Mouse (Mus musculus): ENCODE data around the gene Lypd6. TPM values are rescaled to one million over a fixed set of nuclear protein-coding genes. Genes with fewer than 3 reads are reported as not detected.

Gene Lypd6
- polyA plus RNA-seq, 1 experiment from 2014 or later: 10.3 TPM

- H3K4me2 ChIP-seq (ENCODE audit: low read depth, low read length, severe bottlenecking): no peak overlapping the region
- no peak for ATAC-seq (replicated peaks; ENCODE audit: low FRiP score)
- H3K27ac ChIP-seq (ENCODE audit: low read depth, low read length): no peak overlapping the region
- H3K27me3 ChIP-seq (ENCODE audit: control insufficient read depth, insufficient read depth, low read length): no peaks in the 10 kb centered on the region
- no peaks in the 10 kb centered on the region for H3K4me1 ChIP-seq (replicated peaks; ENCODE audit: control insufficient read depth, insufficient read depth, low read length)
- H3K9ac ChIP-seq (ENCODE audit: low read length): no peak overlapping the region
- H3K4me3 ChIP-seq (ENCODE audit: low read depth, low read length): no peak overlapping the region
- 92% methylated on average over 5 of the region's 5 CpGs for WGBS
- H3K9me3 ChIP-seq (ENCODE audit: control insufficient read depth, low read length): no peaks in the 10 kb centered on the region
- no peaks in the 10 kb centered on the region for H3K36me3 ChIP-seq (ENCODE audit: control insufficient read depth, insufficient read depth, low read length)
- DNase-seq (ENCODE audit: low spot score): no peak
These were observed 46.2 kb downstream of the Lypd6 start for GRCm38 (mm10) chr2:50112427-50112826.

- Histone ChIP-seq H3K4me2 (ENCODE audit: low read depth, low read length, severe bottlenecking) (no peak overlapping the region), H3K27me3 (ENCODE audit: control insufficient read depth, insufficient read depth, low read length) (no peaks in the 10 kb centered on the region), H3K9ac (ENCODE audit: low read length) (no peak overlapping the region), H3K27ac (ENCODE audit: low read depth, low read length) (no peak overlapping the region), H3K4me3 (ENCODE audit: low read depth, low read length) (no peak overlapping the region), H3K4me1 (replicated peaks; ENCODE audit: control insufficient read depth, insufficient read depth, low read length) (no peaks in the 10 kb centered on the region), H3K9me3 (ENCODE audit: control insufficient read depth, low read length) (no peaks in the 10 kb centered on the region), H3K36me3 (ENCODE audit: control insufficient read depth, insufficient read depth, low read length) (no peaks in the 10 kb centered on the region)
- ATAC-seq (replicated peaks; ENCODE audit: low FRiP score) (no peak), DNase-seq (ENCODE audit: low spot score) (no peak)
- 93% methylated on average over 7 of the region's 7 CpGs for whole genome bisulfite sequencing
These were observed 52.9 kb downstream of the Lypd6 start for GRCm38 (mm10) chr2:50119101-50119500.

DNA sequence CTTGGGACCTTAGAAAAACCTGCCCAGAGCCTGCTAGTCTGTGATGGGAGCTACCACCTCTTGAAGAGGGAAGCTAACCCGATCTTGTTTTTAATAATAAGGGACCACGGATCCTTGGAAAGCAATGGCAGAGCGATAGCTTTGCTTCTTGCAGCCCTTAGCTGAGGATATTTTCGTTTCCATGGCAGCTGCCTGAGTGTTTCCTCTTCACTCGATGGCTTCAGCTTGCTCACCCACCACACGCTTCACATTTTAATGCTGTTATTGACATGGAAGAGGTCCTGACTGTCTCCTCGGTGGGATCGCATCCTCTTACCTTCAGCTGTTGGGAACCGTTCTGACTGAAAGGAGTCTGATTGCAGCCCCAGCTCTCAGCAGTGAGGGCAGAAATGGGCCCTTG, 54.6 kb downstream of the Lypd6 start:
- Histone ChIP-seq H3K27me3 (ENCODE audit: control insufficient read depth, insufficient read depth, low read length) (no peaks in the 10 kb centered on the region), H3K27ac (ENCODE audit: low read depth, low read length) (no peak overlapping the region), H3K4me1 (replicated peaks; ENCODE audit: control insufficient read depth, insufficient read depth, low read length) (no peaks in the 10 kb centered on the region), H3K4me2 (ENCODE audit: low read depth, low read length, severe bottlenecking) (no peak overlapping the region), H3K9ac (ENCODE audit: low read length) (no peak overlapping the region), H3K36me3 (ENCODE audit: control insufficient read depth, insufficient read depth, low read length) (no peaks in the 10 kb centered on the region), H3K4me3 (ENCODE audit: low read depth, low read length) (no peak overlapping the region), H3K9me3 (ENCODE audit: control insufficient read depth, low read length) (no peaks in the 10 kb centered on the region)
- ATAC-seq (replicated peaks; ENCODE audit: low FRiP score) (no peak), DNase-seq (ENCODE audit: low spot score) (no peak)
- WGBS: 81% methylated on average over 9 of the region's 9 CpGs

DNA sequence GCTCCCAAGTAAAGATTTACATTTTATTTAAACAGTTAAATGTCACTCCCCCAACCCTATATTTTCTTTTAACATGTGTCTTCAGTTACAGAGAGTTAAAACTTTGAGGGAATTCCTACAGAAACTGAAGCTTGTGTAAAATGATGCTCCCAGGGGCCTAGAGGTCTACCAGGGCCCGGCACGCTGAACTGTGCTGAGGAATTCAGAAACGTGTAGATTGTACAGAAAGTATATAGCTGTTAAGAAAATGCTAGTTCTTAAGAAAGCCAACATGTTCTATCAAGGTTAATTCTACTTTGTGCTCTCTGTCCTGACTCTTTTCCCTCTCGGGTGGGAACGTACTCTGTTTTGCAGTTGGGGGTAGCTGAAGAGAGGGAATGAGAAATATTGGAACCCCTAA, 57.1 kb downstream of the Lypd6 start:
- 80% methylated on average over 5 of the region's 5 CpGs for WGBS
- no peak overlapping the region for H3K27ac ChIP-seq (ENCODE audit: low read depth, low read length)
- H3K4me3 ChIP-seq (ENCODE audit: low read depth, low read length): no peak overlapping the region
- no peaks in the 10 kb centered on the region for H3K36me3 ChIP-seq (ENCODE audit: control insufficient read depth, insufficient read depth, low read length)
- DNase-seq (ENCODE audit: low spot score): no peak
- no peaks in the 10 kb centered on the region for H3K27me3 ChIP-seq (ENCODE audit: control insufficient read depth, insufficient read depth, low read length)
- no peak overlapping the region for H3K9ac ChIP-seq (ENCODE audit: low read length)
- no peak overlapping the region for H3K4me2 ChIP-seq (ENCODE audit: low read depth, low read length, severe bottlenecking)
- H3K9me3 ChIP-seq (ENCODE audit: control insufficient read depth, low read length): no peaks in the 10 kb centered on the region
- no peaks in the 10 kb centered on the region for H3K4me1 ChIP-seq (replicated peaks; ENCODE audit: control insufficient read depth, insufficient read depth, low read length)
- ATAC-seq (replicated peaks; ENCODE audit: low FRiP score): no peak

- DNase-seq (ENCODE audit: low spot score) (no peak), ATAC-seq (replicated peaks; ENCODE audit: low FRiP score) (no peak)
- no peak overlapping the region for H3K4me3 ChIP-seq (ENCODE audit: low read depth, low read length)
- no peaks in the 10 kb centered on the region for H3K27me3 ChIP-seq (ENCODE audit: control insufficient read depth, insufficient read depth, low read length)
- H3K4me1 ChIP-seq (replicated peaks; ENCODE audit: control insufficient read depth, insufficient read depth, low read length): peaks cover 5% of the 10 kb centered on the region; the same call in 1 of the 2 replicates
- WGBS: 87% methylated on average over 9 of the region's 9 CpGs
- H3K36me3 ChIP-seq (ENCODE audit: control insufficient read depth, insufficient read depth, low read length): no peaks in the 10 kb centered on the region
- H3K9ac ChIP-seq (ENCODE audit: low read length): no peak overlapping the region
- H3K9me3 ChIP-seq (ENCODE audit: control insufficient read depth, low read length): no peaks in the 10 kb centered on the region
- no peak overlapping the region for H3K27ac ChIP-seq (ENCODE audit: low read depth, low read length)
- no peak overlapping the region for H3K4me2 ChIP-seq (ENCODE audit: low read depth, low read length, severe bottlenecking)
These were observed 61.4 kb downstream of the Lypd6 start for GRCm38 (mm10) chr2:50127513-50128175.

DNA sequence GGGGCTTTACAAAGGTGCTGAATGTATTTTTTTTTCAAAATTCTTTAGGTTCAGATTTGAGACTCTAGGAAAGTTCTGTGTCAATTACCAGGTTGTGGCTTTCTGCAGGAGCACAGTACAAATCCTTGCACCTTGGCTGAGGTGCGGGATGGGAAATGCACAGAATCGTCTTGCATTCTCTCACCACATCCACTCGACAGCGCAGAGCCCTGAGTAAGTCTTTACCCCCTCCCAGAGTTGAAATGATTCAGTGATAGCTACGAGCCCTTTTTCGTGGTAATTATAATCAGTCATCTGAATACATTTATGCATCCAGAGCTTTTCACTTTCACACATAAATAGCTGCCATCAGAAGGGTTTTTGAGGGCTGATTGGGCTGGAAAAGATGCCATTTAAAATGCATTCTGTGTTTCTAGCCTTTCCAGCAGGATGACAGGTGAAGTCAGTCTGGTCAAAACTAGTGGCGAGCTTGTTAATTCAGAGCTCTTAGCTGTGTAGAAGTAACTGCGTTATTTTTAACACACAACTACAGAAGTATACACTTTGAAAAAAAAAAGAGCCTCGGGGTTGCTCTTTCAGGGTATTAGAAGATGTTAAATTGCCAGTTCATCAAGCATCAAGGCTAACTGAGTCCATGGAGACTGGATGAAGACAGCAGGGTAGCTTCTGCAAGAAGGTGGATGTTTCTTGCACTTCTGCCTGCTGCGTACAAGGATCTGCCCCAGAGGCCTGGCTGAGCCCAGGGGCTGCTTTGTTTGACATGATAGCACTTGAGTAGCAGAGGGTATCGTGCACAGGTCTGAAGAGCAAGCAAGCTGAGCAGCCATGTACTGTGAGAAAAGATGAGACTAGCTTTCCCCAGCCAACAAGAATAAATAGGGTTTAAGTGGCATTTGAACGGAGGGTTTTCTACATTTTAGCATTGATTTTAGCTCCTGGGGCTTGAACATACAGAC, 62.4 kb downstream of the Lypd6 start:
- H3K27ac ChIP-seq (ENCODE audit: low read depth, low read length): peak overlapping the region; percentile 46
- no peak overlapping the region for H3K4me2 ChIP-seq (ENCODE audit: low read depth, low read length, severe bottlenecking)
- ATAC-seq (replicated peaks; ENCODE audit: low FRiP score) (no peak), DNase-seq (ENCODE audit: low spot score) (no peak)
- no peak overlapping the region for H3K9ac ChIP-seq (ENCODE audit: low read length)
- no peaks in the 10 kb centered on the region for H3K27me3 ChIP-seq (ENCODE audit: control insufficient read depth, insufficient read depth, low read length)
- no peak overlapping the region for H3K4me3 ChIP-seq (ENCODE audit: low read depth, low read length)
- no peaks in the 10 kb centered on the region for H3K36me3 ChIP-seq (ENCODE audit: control insufficient read depth, insufficient read depth, low read length)
- 77% methylated on average over 12 of the region's 12 CpGs for WGBS
- H3K9me3 ChIP-seq (ENCODE audit: control insufficient read depth, low read length): no peaks in the 10 kb centered on the region
- peaks cover 5% of the 10 kb centered on the region; the same call in 1 of the 2 replicates for H3K4me1 ChIP-seq (replicated peaks; ENCODE audit: control insufficient read depth, insufficient read depth, low read length)

DNA sequence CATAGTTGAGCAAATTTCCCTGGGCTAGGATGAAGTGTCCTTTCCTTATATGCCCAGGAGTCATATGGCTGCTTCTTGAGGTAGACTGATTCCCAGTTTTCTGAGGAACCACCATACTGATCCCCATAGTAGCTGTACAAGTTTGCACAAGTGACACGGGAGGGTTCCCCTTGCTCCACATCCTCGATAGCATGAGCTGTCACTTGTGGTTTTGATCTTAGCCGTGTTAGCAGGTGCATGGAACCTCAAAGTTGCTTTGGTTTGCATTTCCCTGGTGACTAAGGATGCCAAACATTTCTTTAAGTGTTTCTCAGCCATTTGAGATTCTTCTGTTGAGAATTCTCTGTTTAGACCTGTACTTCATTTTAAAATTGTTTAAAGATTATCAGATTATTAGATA, 64.4 kb downstream of the Lypd6 start:
- peaks cover 5% of the 10 kb centered on the region; the same call in 1 of the 2 replicates for H3K4me1 ChIP-seq (replicated peaks; ENCODE audit: control insufficient read depth, insufficient read depth, low read length)
- no peak for DNase-seq (ENCODE audit: low spot score)
- H3K27ac ChIP-seq (ENCODE audit: low read depth, low read length): no peak overlapping the region
- no peak overlapping the region for H3K4me3 ChIP-seq (ENCODE audit: low read depth, low read length)
- no peak overlapping the region for H3K9ac ChIP-seq (ENCODE audit: low read length)
- no peaks in the 10 kb centered on the region for H3K36me3 ChIP-seq (ENCODE audit: control insufficient read depth, insufficient read depth, low read length)
- no peak for ATAC-seq (replicated peaks; ENCODE audit: low FRiP score)
- H3K4me2 ChIP-seq (ENCODE audit: low read depth, low read length, severe bottlenecking): no peak overlapping the region
- 87% methylated on average over 3 of the region's 3 CpGs for WGBS
- no peaks in the 10 kb centered on the region for H3K27me3 ChIP-seq (ENCODE audit: control insufficient read depth, insufficient read depth, low read length)
- no peaks in the 10 kb centered on the region for H3K9me3 ChIP-seq (ENCODE audit: control insufficient read depth, low read length)

DNA sequence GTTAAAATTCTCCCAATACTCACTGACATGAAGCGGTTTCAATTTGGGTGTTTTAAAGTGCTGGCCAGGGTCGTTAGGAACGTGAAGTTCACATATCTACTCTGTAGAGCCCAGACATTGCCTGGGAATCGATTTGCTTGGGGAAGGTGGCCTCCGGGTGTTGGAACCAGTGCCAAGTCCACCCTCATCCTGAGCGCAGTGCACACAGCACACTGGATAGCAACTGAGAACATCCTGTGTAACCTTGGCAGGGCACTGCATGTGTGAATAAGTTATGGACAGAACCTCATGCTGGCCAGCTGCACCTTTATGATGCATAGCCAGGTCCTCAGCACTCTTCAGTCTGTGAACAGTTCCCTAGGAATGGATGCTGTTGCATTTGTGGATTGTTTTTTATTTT, 77.4 kb downstream of the Lypd6 start:
- no peaks in the 10 kb centered on the region for H3K27me3 ChIP-seq (ENCODE audit: control insufficient read depth, insufficient read depth, low read length)
- no peak overlapping the region for H3K9ac ChIP-seq (ENCODE audit: low read length)
- H3K36me3 ChIP-seq (ENCODE audit: control insufficient read depth, insufficient read depth, low read length): no peaks in the 10 kb centered on the region
- DNase-seq (ENCODE audit: low spot score) (no peak), ATAC-seq (replicated peaks; ENCODE audit: low FRiP score) (no peak)
- no peak overlapping the region for H3K4me2 ChIP-seq (ENCODE audit: low read depth, low read length, severe bottlenecking)
- H3K4me1 ChIP-seq (replicated peaks; ENCODE audit: control insufficient read depth, insufficient read depth, low read length): no peaks in the 10 kb centered on the region
- H3K27ac ChIP-seq (ENCODE audit: low read depth, low read length): no peak overlapping the region
- no peak overlapping the region for H3K4me3 ChIP-seq (ENCODE audit: low read depth, low read length)
- WGBS: 64% methylated on average over 6 of the region's 6 CpGs
- H3K9me3 ChIP-seq (ENCODE audit: control insufficient read depth, low read length): no peaks in the 10 kb centered on the region

All from forebrain, embryonic 11.5 days (tissue).